Mouse (Mus musculus): ENCODE results near the gene Prrt3. TPM values are rescaled to one million over a fixed set of nuclear protein-coding genes. Genes with fewer than 3 reads are reported as not detected.
A peak's percentile ranks its signal among the peaks of the same experiment; 100 is the strongest.

Gene Prrt3
- polyA plus RNA-seq, 1 experiment from 2014 or later = 0.61 TPM

GRCm38 (mm10) chr6:113495071-113495675 lies 6.6 kb downstream of the Prrt3 start:
- H3K27ac ChIP-seq (ENCODE audit: low read length) = no peak overlapping the region
- H3K4me3 ChIP-seq (ENCODE audit: low read depth, low read length) = peak overlapping the region; percentile 35; the same call in 1 of the 2 replicates
- no peaks in the 10 kb centered on the region for H3K9me3 ChIP-seq (ENCODE audit: control insufficient read depth, low read depth, low read length)
- peak overlapping the region; percentile 70 for H3K4me2 ChIP-seq (replicated peaks; ENCODE audit: low read depth, low read length)
- ATAC-seq (ENCODE audit: insufficient number of reproducible peaks, insufficient read depth, low FRiP score, low read depth) = no peak
- no peaks in the 10 kb centered on the region for H3K36me3 ChIP-seq (ENCODE audit: control insufficient read depth, insufficient read depth, low read length)
- no peak overlapping the region for H3K9ac ChIP-seq (replicated peaks; ENCODE audit: low read depth, low read length)
- H3K4me1 ChIP-seq (ENCODE audit: control insufficient read depth, insufficient read depth, low read length) = peaks cover 5% of the 10 kb centered on the region; the same call in 1 of the 2 replicates
- WGBS = 45% methylated on average over 28 of the region's 28 CpGs
- H3K27me3 ChIP-seq (ENCODE audit: control insufficient read depth, insufficient read depth, low read length) = peaks cover 6% of the 10 kb centered on the region; the same call in 1 of the 2 replicates

GRCm38 (mm10) chr6:113494258-113494788 lies 7.4 kb downstream of the Prrt3 start:
- H3K27me3 ChIP-seq (ENCODE audit: control insufficient read depth, insufficient read depth, low read length) = peaks cover 6% of the 10 kb centered on the region; the same call in 1 of the 2 replicates
- peak overlapping the region; percentile 28 for H3K9ac ChIP-seq (replicated peaks; ENCODE audit: low read depth, low read length)
- WGBS = under 1% methylated on average over 54 of the region's 54 CpGs
- ATAC-seq (ENCODE audit: insufficient number of reproducible peaks, insufficient read depth, low FRiP score, low read depth) = peak; percentile 81
- no peaks in the 10 kb centered on the region for H3K9me3 ChIP-seq (ENCODE audit: control insufficient read depth, low read depth, low read length)
- no peak overlapping the region for H3K27ac ChIP-seq (ENCODE audit: low read length)
- H3K4me1 ChIP-seq (ENCODE audit: control insufficient read depth, insufficient read depth, low read length) = peaks cover 5% of the 10 kb centered on the region; the same call in 1 of the 2 replicates
- H3K4me2 ChIP-seq (replicated peaks; ENCODE audit: low read depth, low read length) = peak overlapping the region; percentile 70
- peak overlapping the region; percentile 35 for H3K4me3 ChIP-seq (ENCODE audit: low read depth, low read length)
- no peaks in the 10 kb centered on the region for H3K36me3 ChIP-seq (ENCODE audit: control insufficient read depth, insufficient read depth, low read length)

DNA sequence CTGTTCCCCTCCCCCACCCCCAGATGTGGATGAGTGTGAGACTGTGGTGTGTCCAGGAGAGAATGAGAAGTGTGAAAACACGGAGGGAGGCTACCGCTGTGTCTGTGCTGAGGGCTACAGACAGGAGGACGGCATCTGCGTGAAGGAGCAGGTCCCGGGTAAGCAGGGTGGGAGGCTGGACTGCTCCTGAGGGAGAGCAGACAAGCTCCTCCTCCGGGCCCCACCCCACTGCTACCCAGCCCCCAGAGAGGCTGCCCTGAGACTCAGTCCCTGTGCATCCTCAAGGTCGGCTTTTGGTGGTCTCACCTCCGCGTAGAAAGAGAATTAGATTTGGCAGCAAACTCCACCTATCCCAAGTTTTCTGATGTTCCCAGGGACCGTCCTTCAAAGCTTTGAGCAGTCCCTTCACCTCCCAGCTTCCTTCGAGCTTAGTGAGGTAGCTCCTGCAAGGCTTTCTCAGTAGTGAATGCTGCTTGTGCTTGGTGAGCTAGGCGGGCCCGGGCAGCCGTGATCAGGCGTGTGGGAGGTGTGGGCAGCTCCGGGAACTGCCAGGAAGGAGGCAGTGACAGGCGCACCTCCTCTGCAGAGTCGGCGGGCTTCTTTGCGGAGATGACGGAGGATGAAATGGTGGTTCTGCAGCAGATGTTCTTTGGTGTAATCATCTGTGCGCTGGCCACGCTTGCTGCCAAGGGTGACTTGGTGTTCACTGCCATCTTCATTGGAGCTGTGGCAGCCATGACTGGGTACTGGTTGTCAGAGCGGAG lies 9.4 kb downstream of the Prrt3 start:
- Histone ChIP-seq H3K27ac (ENCODE audit: low read length) (no peak overlapping the region), H3K4me2 (replicated peaks; ENCODE audit: low read depth, low read length) (no peak overlapping the region), H3K36me3 (ENCODE audit: control insufficient read depth, insufficient read depth, low read length) (no peaks in the 10 kb centered on the region), H3K27me3 (ENCODE audit: control insufficient read depth, insufficient read depth, low read length) (peaks cover 6% of the 10 kb centered on the region; the same call in 1 of the 2 replicates), H3K4me3 (ENCODE audit: low read depth, low read length) (no peak overlapping the region), H3K9me3 (ENCODE audit: control insufficient read depth, low read depth, low read length) (no peaks in the 10 kb centered on the region), H3K9ac (replicated peaks; ENCODE audit: low read depth, low read length) (no peak overlapping the region), H3K4me1 (ENCODE audit: control insufficient read depth, insufficient read depth, low read length) (peaks cover 5% of the 10 kb centered on the region; the same call in 1 of the 2 replicates)
- WGBS = 63% methylated on average over 24 of the region's 24 CpGs
- no peak for ATAC-seq (ENCODE audit: insufficient number of reproducible peaks, insufficient read depth, low FRiP score, low read depth)

- ATAC-seq (ENCODE audit: insufficient number of reproducible peaks, insufficient read depth, low FRiP score, low read depth) = no peak
- Histone ChIP-seq H3K27me3 (ENCODE audit: control insufficient read depth, insufficient read depth, low read length) (no peaks in the 10 kb centered on the region), H3K27ac (ENCODE audit: low read length) (no peak overlapping the region), H3K9me3 (ENCODE audit: control insufficient read depth, low read depth, low read length) (no peaks in the 10 kb centered on the region), H3K4me1 (ENCODE audit: control insufficient read depth, insufficient read depth, low read length) (no peaks in the 10 kb centered on the region), H3K9ac (replicated peaks; ENCODE audit: low read depth, low read length) (no peak overlapping the region), H3K4me2 (replicated peaks; ENCODE audit: low read depth, low read length) (no peak overlapping the region), H3K4me3 (ENCODE audit: low read depth, low read length) (no peak overlapping the region), H3K36me3 (ENCODE audit: control insufficient read depth, insufficient read depth, low read length) (no peaks in the 10 kb centered on the region)
- WGBS = 93% methylated on average over 14 of the region's 14 CpGs
These were observed 12.3 kb downstream of the Prrt3 start for GRCm38 (mm10) chr6:113489410-113489809.

DNA sequence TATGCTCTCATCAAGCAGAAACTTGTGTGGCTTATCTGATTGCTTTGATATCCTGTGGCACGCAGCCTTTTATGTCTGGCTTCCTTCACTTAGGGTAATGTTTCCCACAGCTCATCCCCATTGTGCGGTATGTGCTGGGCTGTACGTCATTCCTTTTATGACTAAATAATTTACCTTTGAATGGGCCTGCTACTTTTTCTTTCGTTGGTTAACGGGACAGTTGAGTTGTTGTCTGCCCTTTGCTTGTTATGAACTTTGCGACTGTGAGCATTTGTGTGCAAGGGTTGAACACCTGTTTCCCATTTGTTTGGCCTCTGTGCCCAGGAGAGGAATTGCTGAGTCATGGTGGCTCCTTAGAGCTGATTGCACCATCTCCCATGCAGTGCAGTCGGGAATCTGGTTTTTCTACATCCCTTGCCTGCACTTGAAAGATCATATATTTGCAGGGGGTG lies 14.6 kb downstream of the Prrt3 start:
- H3K4me1 ChIP-seq (ENCODE audit: control insufficient read depth, insufficient read depth, low read length) = 0 out of 2 replicates have a peak, but pooled peaks cover 3% of the 10 kb centered on the region
- no peak overlapping the region for H3K4me3 ChIP-seq (ENCODE audit: low read depth, low read length)
- H3K36me3 ChIP-seq (ENCODE audit: control insufficient read depth, insufficient read depth, low read length) = no peaks in the 10 kb centered on the region
- H3K27me3 ChIP-seq (ENCODE audit: control insufficient read depth, insufficient read depth, low read length) = 0 out of 2 replicates have a peak, but pooled peaks cover 5% of the 10 kb centered on the region
- H3K4me2 ChIP-seq (replicated peaks; ENCODE audit: low read depth, low read length) = no peak overlapping the region
- 58% methylated on average over 7 of the region's 7 CpGs for WGBS
- no peak overlapping the region for H3K9ac ChIP-seq (replicated peaks; ENCODE audit: low read depth, low read length)
- H3K27ac ChIP-seq (ENCODE audit: low read length) = no peak overlapping the region
- H3K9me3 ChIP-seq (ENCODE audit: control insufficient read depth, low read depth, low read length) = no peaks in the 10 kb centered on the region
- no peak for ATAC-seq (ENCODE audit: insufficient number of reproducible peaks, insufficient read depth, low FRiP score, low read depth)

DNA sequence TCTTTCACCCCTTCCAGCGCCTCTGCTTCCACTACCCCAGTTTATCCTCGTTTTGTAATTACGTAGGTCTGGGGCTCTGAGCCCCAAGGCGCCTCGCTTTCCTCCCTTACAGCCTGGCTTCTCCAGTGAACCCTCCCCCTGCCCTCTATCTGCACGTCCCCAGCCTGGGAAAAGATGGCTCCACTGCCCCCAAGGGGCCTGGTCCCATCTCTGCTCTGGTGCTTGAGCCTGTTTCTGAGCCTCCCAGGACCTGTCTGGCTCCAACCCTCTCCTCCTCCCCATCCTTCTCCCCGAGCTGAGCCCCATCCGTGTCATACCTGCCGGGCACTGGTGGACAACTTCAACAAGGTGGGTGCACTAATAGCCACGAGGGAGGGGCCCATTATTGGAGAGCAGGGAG lies 18.0 kb downstream of the Prrt3 start:
- 8% methylated on average over 10 of the region's 10 CpGs for WGBS
- Histone ChIP-seq H3K4me2 (replicated peaks; ENCODE audit: low read depth, low read length) (peak overlapping the region; percentile 67), H3K9me3 (ENCODE audit: control insufficient read depth, low read depth, low read length) (no peaks in the 10 kb centered on the region), H3K4me3 (ENCODE audit: low read depth, low read length) (peak overlapping the region; percentile 39), H3K4me1 (ENCODE audit: control insufficient read depth, insufficient read depth, low read length) (0 out of 2 replicates have a peak, but pooled peaks cover 3% of the 10 kb centered on the region), H3K36me3 (ENCODE audit: control insufficient read depth, insufficient read depth, low read length) (no peaks in the 10 kb centered on the region), H3K9ac (replicated peaks; ENCODE audit: low read depth, low read length) (peak overlapping the region; percentile 31), H3K27ac (ENCODE audit: low read length) (no peak overlapping the region), H3K27me3 (ENCODE audit: control insufficient read depth, insufficient read depth, low read length) (peaks cover 11% of the 10 kb centered on the region; the same call in 1 of the 2 replicates)
- ATAC-seq (ENCODE audit: insufficient number of reproducible peaks, insufficient read depth, low FRiP score, low read depth) = peak; percentile 25

GRCm38 (mm10) chr6:113483100-113483615 lies 18.6 kb downstream of the Prrt3 start, which contains the start of gene Creld1:
TSS of gene Creld1 (plus strand) at chr6:113483297.
- under 1% methylated on average over 26 of the region's 26 CpGs for WGBS

More at GRCm38 (mm10) chr6:113483100-113483615, 18.6 kb downstream of the Prrt3 start, which contains the start of gene Creld1:
- Histone ChIP-seq H3K27me3 (ENCODE audit: control insufficient read depth, insufficient read depth, low read length) (peaks cover 11% of the 10 kb centered on the region; the same call in 1 of the 2 replicates), H3K4me2 (replicated peaks; ENCODE audit: low read depth, low read length) (peak within 1 kb of the TSS; percentile 67), H3K27ac (ENCODE audit: low read length) (peak within 1 kb of the TSS; percentile 76), H3K9me3 (ENCODE audit: control insufficient read depth, low read depth, low read length) (no peaks in the 10 kb centered on the region), H3K4me3 (ENCODE audit: low read depth, low read length) (peak within 1 kb of the TSS; percentile 39), H3K4me1 (ENCODE audit: control insufficient read depth, insufficient read depth, low read length) (0 out of 2 replicates have a peak, but pooled peaks cover 3% of the 10 kb centered on the region), H3K36me3 (ENCODE audit: control insufficient read depth, insufficient read depth, low read length) (no peaks in the 10 kb centered on the region), H3K9ac (replicated peaks; ENCODE audit: low read depth, low read length) (peak within 1 kb of the TSS; percentile 42)
- ATAC-seq (ENCODE audit: insufficient number of reproducible peaks, insufficient read depth, low FRiP score, low read depth) = peak; percentile 92
